Mouse (Mus musculus) CH12.LX (cell line): Measurements from ENCODE around the gene Hist1h2af. TPM values are rescaled to one million over a fixed set of nuclear protein-coding genes. Genes with fewer than 3 reads are reported as not detected.

Experiments
- DNase-seq: peaks from one replicate; pipeline ENCODE4 v3.0.0-alpha.2; 2013; ENCODE audit errors: extremely low read depth
- H3K27ac ChIP-seq: 2 replicates; pipeline ENCODE4 v1.5.1; 2012; ENCODE audit warnings: low read depth, mild to moderate bottlenecking, control low read depth, moderate library complexity; ENCODE audit not compliant: insufficient read depth
- H3K27me3 ChIP-seq: replicated peaks from 2 replicates; pipeline ENCODE3; 2012; ENCODE audit warnings: inconsistent platforms
- H3K36me3 ChIP-seq, 2 experiments: replicated peaks in 1 of 2; 2 replicates each; pipeline versions ENCODE3 to v1.6.1; 2012; ENCODE audit warnings: inconsistent platforms in 1 of 2, low read length in 1 of 2, mild to moderate bottlenecking in 1 of 2, mixed read lengths in 1 of 2, moderate library complexity in 1 of 2; ENCODE audit not compliant: control insufficient read depth in 1 of 2, insufficient read depth in 1 of 2
- H3K4me1 ChIP-seq, 2 experiments: 2 replicates each; pipeline ENCODE4 v1.6.1; 2012; ENCODE audit warnings: inconsistent platforms in 1 of 2, moderate library complexity in 1 of 2; ENCODE audit not compliant: insufficient read depth in 2 of 2, control insufficient read depth in 1 of 2
- H3K4me2 ChIP-seq: 2 replicates; pipeline ENCODE4 v1.6.1; 2012; ENCODE audit warnings: low read depth, mild to moderate bottlenecking, control low read depth; ENCODE audit not compliant: poor library complexity, insufficient read depth, severe bottlenecking
- H3K4me3 ChIP-seq, 3 experiments: fragments of 150-350 bp in 1 of 3; sonication (generic) in 1 of 3; replicated peaks in 1 of 3; 2 replicates each; pipeline versions ENCODE3 to v1.5.1; 2011 to 2012; ENCODE audit warnings: low read depth in 2 of 3, low read length in 2 of 3, mild to moderate bottlenecking in 2 of 3, moderate library complexity in 2 of 3, control low read depth in 1 of 3, improper control_type of control experiment in 1 of 3, inconsistent platforms in 1 of 3, mixed read lengths in 1 of 3; ENCODE audit not compliant: poor library complexity in 1 of 3
- H3K79me2 ChIP-seq: replicated peaks from 2 replicates; pipeline ENCODE4 v1.6.1; 2012; ENCODE audit warnings: mild to moderate bottlenecking, moderate library complexity; ENCODE audit not compliant: control insufficient read depth, poor library complexity, insufficient read depth, severe bottlenecking; ENCODE audit errors: extremely low read depth
- H3K9ac ChIP-seq: 2 replicates; pipeline ENCODE4 v1.6.1; 2012; ENCODE audit warnings: low read depth, mild to moderate bottlenecking, control low read depth, moderate library complexity; ENCODE audit not compliant: insufficient read depth
- H3K9me3 ChIP-seq: replicated peaks from 2 replicates; pipeline ENCODE3; 2012; ENCODE audit warnings: low read length, inconsistent platforms, mixed read lengths
- BHLHE40 ChIP-seq: IDR thresholded peaks from 2 replicates; pipeline ENCODE4 v1.6.1; 2011; ENCODE audit warnings: mild to moderate bottlenecking, low read depth, low read length, improper control_type of control experiment
- CHD1 ChIP-seq: IDR thresholded peaks from 2 replicates; pipeline ENCODE4 v1.6.1; 2012; ENCODE audit warnings: low read depth, low read length, improper control_type of control experiment, inconsistent platforms
- CHD2 ChIP-seq: IDR thresholded peaks from 2 replicates; pipeline ENCODE4 v1.6.1; 2011; ENCODE audit warnings: low read length, improper control_type of control experiment
- CTCF ChIP-seq, 2 experiments: IDR thresholded peaks in 1 of 2; conservative IDR thresholded peaks in 1 of 2; 2 replicates each; pipeline ENCODE4 v1.5.1; 2011 to 2012; ENCODE audit warnings: low read depth in 2 of 2, low read length in 2 of 2, improper control_type of control experiment in 1 of 2, inconsistent platforms in 1 of 2, mild to moderate bottlenecking in 1 of 2, moderate library complexity in 1 of 2
- E2F4 ChIP-seq: IDR thresholded peaks from 2 replicates; pipeline ENCODE4 v1.6.1; 2011; ENCODE audit warnings: low read depth, low read length, improper control_type of control experiment; ENCODE audit not compliant: insufficient replicate concordance
- ELF1 ChIP-seq: IDR thresholded peaks from 2 replicates; pipeline ENCODE4 v1.6.1; 2014; ENCODE audit warnings: low read depth, mild to moderate bottlenecking, inconsistent platforms, low read length, improper control_type of control experiment
- EP300 ChIP-seq: IDR thresholded peaks from 2 replicates; pipeline ENCODE4 v1.6.1; 2011; ENCODE audit warnings: low read length, improper control_type of control experiment
- ETS1 ChIP-seq: conservative IDR thresholded peaks from 2 replicates; pipeline ENCODE4 v1.6.1; 2012; ENCODE audit warnings: low read depth, mild to moderate bottlenecking, inconsistent platforms, low read length, improper control_type of control experiment, moderate library complexity
- GABPA ChIP-seq: IDR thresholded peaks from 2 replicates; pipeline ENCODE4 v1.6.1; 2012; ENCODE audit warnings: low read depth, low read length, improper control_type of control experiment, inconsistent platforms; ENCODE audit not compliant: insufficient replicate concordance
- HCFC1 ChIP-seq: IDR thresholded peaks from 2 replicates; pipeline ENCODE4 v1.6.1; 2012; ENCODE audit warnings: low read depth, mild to moderate bottlenecking, inconsistent platforms, low read length, improper control_type of control experiment
- IRF4 ChIP-seq: IDR thresholded peaks from 2 replicates; pipeline ENCODE4 v1.6.1; 2014; ENCODE audit warnings: low read depth, mild to moderate bottlenecking, inconsistent platforms, low read length, improper control_type of control experiment
- JUN ChIP-seq: IDR thresholded peaks from 2 replicates; pipeline ENCODE4 v1.6.1; 2011; ENCODE audit warnings: low read depth, mild to moderate bottlenecking, low read length, improper control_type of control experiment, moderate library complexity; ENCODE audit not compliant: insufficient read depth
- JUND ChIP-seq: conservative IDR thresholded peaks from 2 replicates; pipeline ENCODE4 v1.6.1; 2011; ENCODE audit warnings: low read depth, low read length, improper control_type of control experiment
- KAT2A ChIP-seq: IDR thresholded peaks from 2 replicates; pipeline ENCODE4 v1.6.1; 2012; ENCODE audit warnings: low read length, improper control_type of control experiment, inconsistent platforms; ENCODE audit not compliant: insufficient replicate concordance
- MAFK ChIP-seq: IDR thresholded peaks from 2 replicates; pipeline ENCODE4 v1.6.1; 2011; ENCODE audit warnings: low read length, improper control_type of control experiment; ENCODE audit not compliant: insufficient replicate concordance
- MAX ChIP-seq: IDR thresholded peaks from 2 replicates; pipeline ENCODE4 v1.6.1; 2011; ENCODE audit warnings: low read length, improper control_type of control experiment
- MAZ ChIP-seq: IDR thresholded peaks from 2 replicates; pipeline ENCODE4 v1.6.1; 2012; ENCODE audit warnings: low read depth, mild to moderate bottlenecking, inconsistent platforms, low read length, improper control_type of control experiment, moderate library complexity
- MEF2A ChIP-seq: IDR thresholded peaks from 2 replicates; pipeline ENCODE4 v1.6.1; 2014; ENCODE audit warnings: low read depth, mild to moderate bottlenecking, inconsistent platforms, low read length, improper control_type of control experiment, borderline replicate concordance
- MXI1 ChIP-seq: IDR thresholded peaks from 2 replicates; pipeline ENCODE4 v1.6.1; 2011; ENCODE audit warnings: mild to moderate bottlenecking, low read depth, low read length, improper control_type of control experiment
- MYC ChIP-seq: IDR thresholded peaks from 2 replicates; pipeline ENCODE4 v1.6.1; 2011; ENCODE audit warnings: low read depth, mild to moderate bottlenecking, improper control_type of control experiment, low read length
- NELFE ChIP-seq: IDR thresholded peaks from 2 replicates; pipeline ENCODE4 v1.6.1; 2011; ENCODE audit warnings: low read depth, low read length, improper control_type of control experiment
- NRF1 ChIP-seq: IDR thresholded peaks from 2 replicates; pipeline ENCODE4 v1.6.1; 2014; ENCODE audit warnings: low read depth, mild to moderate bottlenecking, inconsistent platforms, low read length, improper control_type of control experiment, moderate library complexity
- PAX5 ChIP-seq: IDR thresholded peaks from 2 replicates; pipeline ENCODE4 v1.6.1; 2012; ENCODE audit warnings: low read length, inconsistent platforms, mixed read lengths
- POLR2A ChIP-seq: IDR thresholded peaks from 2 replicates; pipeline ENCODE4 v1.6.1; 2011; ENCODE audit warnings: low read depth, mild to moderate bottlenecking, improper control_type of control experiment, low read length
- POLR2AphosphoS2 ChIP-seq: IDR thresholded peaks from 2 replicates; pipeline ENCODE4 v1.6.1; 2011; ENCODE audit warnings: low read depth, low read length, improper control_type of control experiment
- RAD21 ChIP-seq: IDR thresholded peaks from 2 replicates; pipeline ENCODE4 v1.6.1; 2011; ENCODE audit warnings: low read depth, mild to moderate bottlenecking, low read length, improper control_type of control experiment, moderate library complexity
- RCOR1 ChIP-seq: conservative IDR thresholded peaks from 2 replicates; pipeline ENCODE4 v1.6.1; 2012; ENCODE audit warnings: low read depth, mild to moderate bottlenecking, inconsistent platforms, low read length, improper control_type of control experiment
- SIN3A ChIP-seq: IDR thresholded peaks from 2 replicates; pipeline ENCODE4 v1.6.1; 2012; ENCODE audit warnings: low read length, improper control_type of control experiment, inconsistent platforms
- SMC3 ChIP-seq: IDR thresholded peaks from 2 replicates; pipeline ENCODE4 v1.6.1; 2011; ENCODE audit warnings: low read depth, low read length, improper control_type of control experiment
- TBP ChIP-seq: conservative IDR thresholded peaks from 2 replicates; pipeline ENCODE4 v1.6.1; 2011; ENCODE audit warnings: low read depth, low read length, improper control_type of control experiment
- TCF12 ChIP-seq: IDR thresholded peaks from 2 replicates; pipeline ENCODE4 v1.6.1; 2014; ENCODE audit warnings: low read depth, mild to moderate bottlenecking, inconsistent platforms, low read length, improper control_type of control experiment
- UBTF ChIP-seq: IDR thresholded peaks from 2 replicates; pipeline ENCODE4 v1.6.1; 2012; ENCODE audit warnings: low read depth, mild to moderate bottlenecking, inconsistent platforms, low read length, improper control_type of control experiment, moderate library complexity
- USF1 ChIP-seq: IDR thresholded peaks from 2 replicates; pipeline ENCODE4 v1.6.1; 2014; ENCODE audit warnings: low read depth, mild to moderate bottlenecking, inconsistent platforms, low read length, improper control_type of control experiment
- USF2 ChIP-seq: conservative IDR thresholded peaks from 2 replicates; pipeline ENCODE4 v1.6.1; 2011; ENCODE audit warnings: low read depth, low read length, improper control_type of control experiment
- ZC3H11A ChIP-seq: IDR thresholded peaks from 2 replicates; pipeline ENCODE4 v1.6.1; 2012; ENCODE audit warnings: low read depth, mild to moderate bottlenecking, inconsistent platforms, low read length, improper control_type of control experiment
- ZKSCAN1 ChIP-seq: IDR thresholded peaks from 2 replicates; pipeline ENCODE4 v1.6.1; 2012; ENCODE audit warnings: low read depth, inconsistent platforms, low read length, improper control_type of control experiment, borderline replicate concordance
- ZMIZ1 ChIP-seq: IDR thresholded peaks from 2 replicates; pipeline ENCODE4 v1.6.1; 2012; ENCODE audit warnings: low read depth, mild to moderate bottlenecking, inconsistent platforms, low read length, improper control_type of control experiment
- ZNF384 ChIP-seq: IDR thresholded peaks from 2 replicates; pipeline ENCODE4 v1.6.1; 2012; ENCODE audit warnings: low read depth, low read length, improper control_type of control experiment, inconsistent platforms
- dilution Hi-C: fragments of 300-500 bp; cut with MboI; formaldehyde crosslinking; loops from 2 replicates; pipeline ENCODE4 v1.14.3; 2020; ENCODE audit warnings: low sequenced_read_pairs; ENCODE audit not compliant: extremely low pct_unique_long_range_greater_than_20kb, extremely low pct_ligation_motif_present
- in situ Hi-C: fragments of 300-500 bp; cut with MboI; formaldehyde crosslinking; loops from 3 replicates; pipeline ENCODE4 v1.14.3; 2019; ENCODE audit warnings: low sequenced_read_pairs, low pct_ligation_motif_present, low pct_unique_long_range_greater_than_20kb, mixed read lengths
- polyA plus RNA-seq: library from polyadenylated mRNA; unstranded; fragments of >175 nt; gene quantifications from 2 replicates; pipeline ENCODE4 v1.2.1, GENCODE M21; 2012; ENCODE audit warnings: low read depth; ENCODE audit not compliant: insufficient read length
- total RNA-seq, 2 experiments: library from RNA; depleted of rRNA; stranded (reverse); fragments of 300-350 nt in 1 of 2; fragments of >200 nt in 1 of 2; gene quantifications; 2 replicates each; pipeline ENCODE4 v1.2.3; 2012 to 2014

Hist1h2af gene
- total and polyA plus RNA-seq, 3 experiments: 57.1 to 932 (median 68.6) TPM

DNA sequence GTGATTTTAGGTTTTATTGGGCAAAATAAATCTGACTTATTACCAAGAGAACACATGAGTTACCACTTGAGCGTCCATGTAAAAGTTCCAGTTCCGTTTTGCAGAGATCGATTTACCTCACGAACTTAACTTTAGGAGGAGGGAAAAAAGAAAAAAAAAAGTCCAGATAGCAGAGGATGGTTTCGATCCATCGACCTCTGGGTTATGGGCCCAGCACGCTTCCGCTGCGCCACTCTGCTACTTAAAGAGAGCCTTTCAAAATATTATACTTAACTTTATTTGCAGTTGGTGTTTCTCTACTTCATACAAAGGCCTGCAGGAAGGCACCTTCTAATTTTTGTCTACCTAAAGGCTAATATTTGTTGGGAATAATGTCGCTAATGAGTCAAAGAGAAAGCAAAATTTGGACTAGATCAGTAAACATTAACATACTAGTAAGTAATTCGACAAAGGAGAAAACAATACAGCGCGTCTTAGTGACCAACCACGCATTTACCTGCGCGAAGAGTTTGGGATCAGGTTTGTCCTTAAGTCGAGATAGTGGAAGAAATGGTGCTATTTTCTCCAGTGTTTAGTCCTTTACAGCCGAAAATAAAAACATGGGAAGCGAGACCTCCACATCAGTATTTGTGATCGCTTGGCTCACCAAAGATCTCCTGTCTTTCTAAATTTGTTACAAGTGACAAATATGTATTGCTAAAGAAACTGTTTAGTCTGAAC lies 3.4 kb upstream of the Hist1h2af start:
- Histone ChIP-seq H3K79me2 (no peaks in the 10 kb centered on the region), H3K9me3 (no peaks in the 10 kb centered on the region), H3K4me1 (peaks cover 7 to 32% of the 10 kb centered on the region in 2 experiments), H3K9ac (peak overlapping the region; percentile 89), H3K27ac (peak overlapping the region; percentile 74), H3K27me3 (no peaks in the 10 kb centered on the region), H3K4me3 (peak overlapping the region; percentile 58 to 67 (median 67)), H3K36me3 (no peaks in the 10 kb centered on the region), H3K4me2 (peak overlapping the region; percentile 80)
- dilution Hi-C loops (no loop called here), in situ Hi-C loops (no loop called here)
- TF ChIP-seq ZKSCAN1 (no peak), TBP (peak; percentile 100), JUND (no peak), NELFE (no peak), TCF12 (no peak), SMC3 (no peak), MAZ (no peak), CTCF (conservative IDR thresholded peaks at IDR 0.05 in 1 of 2, IDR thresholded peaks at IDR 0.05 in 1 of 2; ENCODE audit: low read depth in 2 of 2, low read length in 2 of 2) (no peak), KAT2A (peak; percentile 74; the same call in 1 of the 2 replicates), ZMIZ1 (no peak), MXI1 (no peak; the same call in 1 of the 2 replicates), RAD21 (no peak), IRF4 (no peak; the same call in 1 of the 2 replicates), MAX (no peak), PAX5 (no peak), NRF1 (peak; percentile 62; the same call in 1 of the 2 replicates), BHLHE40 (no peak), ZC3H11A (no peak), ZNF384 (peak; percentile 82), RCOR1 (no peak), ELF1 (peak; percentile 98), HCFC1 (peak; percentile 42; the same call in 1 of the 2 replicates), USF1 (no peak), MEF2A (no peak; the same call in 1 of the 2 replicates), MAFK (peak; percentile 95), MYC (peak; percentile 73; the same call in 1 of the 2 replicates), CHD1 (no peak), E2F4 (peak; percentile 92), CHD2 (no peak), POLR2AphosphoS2 (no peak), EP300 (peak; percentile 37; the same call in 1 of the 2 replicates), USF2 (no peak), JUN (no peak), POLR2A (no peak; the same call in 1 of the 2 replicates), GABPA (no peak), SIN3A (0 out of 2 replicates have a peak, but pooled peaks have one; percentile 53), UBTF (no peak), ETS1 (no peak)
- peak; percentile 70 for DNase-seq
